Comparison of ENCODE assay signal across 8 mouse cellular contexts in genomic region chr9:122922436-122922835, GRCm38 (mm10). TPM values are rescaled to one million over a fixed set of nuclear protein-coding genes. Genes with fewer than 3 reads are reported as not detected.
A peak's percentile ranks its signal among the peaks of the same experiment; 100 is the strongest.
DNase-seq lines count a peak whose midpoint lies in the region; ATAC-seq lines count a peak whose summit lies in the region.

No protein-coding gene starts in this region.

- peak overlapping the region; percentile 75 for H3K4me3 ChIP-seq in lung, embryonic 16.5 days (ENCODE audit: low read length)
- peak overlapping the region; percentile 66 for H3K4me3 ChIP-seq in forebrain, embryonic 16.5 days (replicated peaks; ENCODE audit: low read length)
- peak overlapping the region; percentile 78 for H3K4me3 ChIP-seq in limb, embryonic 15.5 days
- H3K4me3 ChIP-seq in stomach, embryonic 15.5 days (replicated peaks) = peak overlapping the region; percentile 75

- WGBS in lung, embryonic 16.5 days = 22% methylated on average over 3 of the region's 3 CpGs
- 20% methylated on average over 3 of the region's 3 CpGs for WGBS in forebrain, embryonic 16.5 days
- WGBS in limb, embryonic 15.5 days = 25% methylated on average over 3 of the region's 3 CpGs
- 27% methylated on average over 3 of the region's 3 CpGs for WGBS in stomach, embryonic 15.5 days

- peak overlapping the region; percentile 96 for H3K9ac ChIP-seq in lung, embryonic 16.5 days (ENCODE audit: low read length)
- peak overlapping the region; percentile 88 for H3K9ac ChIP-seq in forebrain, embryonic 16.5 days (replicated peaks; ENCODE audit: low read depth, low read length)
- no peak overlapping the region for H3K9ac ChIP-seq in limb, embryonic 15.5 days
- no peak overlapping the region for H3K9ac ChIP-seq in stomach, embryonic 15.5 days

- H3K4me1 ChIP-seq in lung, embryonic 16.5 days (replicated peaks; ENCODE audit: control insufficient read depth, insufficient read depth, low read length) = peaks cover 4% of the 10 kb centered on the region; the same call in 1 of the 2 replicates
- H3K4me1 ChIP-seq in forebrain, embryonic 16.5 days (replicated peaks; ENCODE audit: control insufficient read depth, insufficient read depth, low read length) = peaks cover 5% of the 10 kb centered on the region
- H3K4me1 ChIP-seq in limb, embryonic 15.5 days = peaks cover 7% of the 10 kb centered on the region; the same call in 1 of the 2 replicates
- peaks cover 3% of the 10 kb centered on the region; the same call in 1 of the 2 replicates for H3K4me1 ChIP-seq in stomach, embryonic 15.5 days

- no peak for DNase-seq in lung, postnatal 14 days
- no peak for DNase-seq in adrenal gland, adult 8-10 months
- DNase-seq in c-Kit-positive CD71-positive TER-119-positive erythroid progenitor cells, embryonic 14.5 days (ENCODE audit: low spot score) = no peak
- DNase-seq in frontal cortex, postnatal 14 days (ENCODE audit: low spot score in 2 of 2) = no peak

- H3K27ac ChIP-seq in lung, embryonic 16.5 days (ENCODE audit: low read length) = no peak overlapping the region
- H3K27ac ChIP-seq in forebrain, embryonic 16.5 days (ENCODE audit: low read length) = no peak overlapping the region
- no peak overlapping the region; the same call in 1 of the 2 replicates for H3K27ac ChIP-seq in limb, embryonic 15.5 days
- no peak overlapping the region for H3K27ac ChIP-seq in stomach, embryonic 15.5 days

- no peaks in the 10 kb centered on the region for H3K9me3 ChIP-seq in lung, embryonic 16.5 days (ENCODE audit: control insufficient read depth, low read length)
- no peaks in the 10 kb centered on the region for H3K9me3 ChIP-seq in forebrain, embryonic 16.5 days (ENCODE audit: control insufficient read depth, low read length)
- H3K9me3 ChIP-seq in limb, embryonic 15.5 days = no peaks in the 10 kb centered on the region
- H3K9me3 ChIP-seq in stomach, embryonic 15.5 days = no peaks in the 10 kb centered on the region

- ATAC-seq in lung, embryonic 16.5 days (ENCODE audit: low read depth) = no peak
- ATAC-seq in forebrain, embryonic 16.5 days = peak; percentile 22
- no peak for ATAC-seq in limb, embryonic 15.5 days (ENCODE audit: insufficient number of reproducible peaks, low FRiP score, low TSS enrichment, low read depth)
- no peak for ATAC-seq in stomach, embryonic 15.5 days (ENCODE audit: insufficient read depth, low FRiP score, low read depth)

- H3K4me2 ChIP-seq in lung, embryonic 16.5 days (ENCODE audit: low read depth, low read length) = peak overlapping the region; percentile 66
- H3K4me2 ChIP-seq in forebrain, embryonic 16.5 days (ENCODE audit: low read length) = peak overlapping the region; percentile 60
- H3K4me2 ChIP-seq in limb, embryonic 15.5 days = peak overlapping the region; percentile 59
- H3K4me2 ChIP-seq in stomach, embryonic 15.5 days = peak overlapping the region; percentile 71

- H3K36me3 ChIP-seq in lung, embryonic 16.5 days (ENCODE audit: control insufficient read depth, insufficient read depth, low read length) = peaks cover 25% of the 10 kb centered on the region
- H3K36me3 ChIP-seq in forebrain, embryonic 16.5 days (ENCODE audit: control insufficient read depth, insufficient read depth) = peaks cover 25% of the 10 kb centered on the region
- H3K36me3 ChIP-seq in limb, embryonic 15.5 days = peaks cover 27% of the 10 kb centered on the region
- H3K36me3 ChIP-seq in stomach, embryonic 15.5 days = peaks cover 24% of the 10 kb centered on the region

- no peaks in the 10 kb centered on the region for H3K27me3 ChIP-seq in lung, embryonic 16.5 days (ENCODE audit: control insufficient read depth, insufficient read depth, low read depth, low read length)
- no peaks in the 10 kb centered on the region for H3K27me3 ChIP-seq in forebrain, embryonic 16.5 days (replicated peaks; ENCODE audit: control insufficient read depth, insufficient read depth, low read length)
- no peaks in the 10 kb centered on the region for H3K27me3 ChIP-seq in limb, embryonic 15.5 days
- H3K27me3 ChIP-seq in stomach, embryonic 15.5 days (replicated peaks) = no peaks in the 10 kb centered on the region

RNA-seq across cellular contexts. Expression of gene Zfp105, which starts 0.4 kb away (rescaled TPM):
- 17.2 and 19.5 TPM in 2 replicates for polyA plus RNA-seq in lung, embryonic 16.5 days (2015; fragmentation: Nextera tagmentation; extraction: Ambion mirVana)
- 20.8 and 23.1 TPM in 2 replicates for polyA plus RNA-seq in forebrain, embryonic 16.5 days (2015; fragmentation: Nextera tagmentation; extraction: Ambion mirVana)
- polyA plus RNA-seq in limb, embryonic 15.5 days (2015; fragmentation: Nextera tagmentation; extraction: Ambion mirVana) = 16.7 and 17.0 TPM in 2 replicates
- polyA plus RNA-seq in stomach, embryonic 15.5 days (2015; fragmentation: Nextera tagmentation; extraction: Ambion mirVana) = 15.0 and 15.1 TPM in 2 replicates
- 1 to 10 TPM; 5.5 to 8.5 (median 7.2) TPM for total RNA-seq in adrenal gland, adult 8-10 months (2022)

RNA-seq across cellular contexts. Expression of gene 1110059G10Rik, which starts 28.4 kb away (rescaled TPM):
- polyA plus RNA-seq in lung, embryonic 16.5 days (2015; fragmentation: Nextera tagmentation; extraction: Ambion mirVana) = 29.6 and 34.6 TPM in 2 replicates
- 32.9 and 34.0 TPM in 2 replicates for polyA plus RNA-seq in forebrain, embryonic 16.5 days (2015; fragmentation: Nextera tagmentation; extraction: Ambion mirVana)
- 25.5 and 29.9 TPM in 2 replicates for polyA plus RNA-seq in limb, embryonic 15.5 days (2015; fragmentation: Nextera tagmentation; extraction: Ambion mirVana)
- 29.8 and 33.1 TPM in 2 replicates for polyA plus RNA-seq in stomach, embryonic 15.5 days (2015; fragmentation: Nextera tagmentation; extraction: Ambion mirVana)
- total RNA-seq in adrenal gland, adult 8-10 months (2022) = 10 to 100 TPM; 18.3 to 28.4 (median 23.0) TPM

RNA-seq across cellular contexts. Expression of gene Kif15, which starts 28.4 kb away (rescaled TPM):
- 54.3 and 55.6 TPM in 2 replicates for polyA plus RNA-seq in lung, embryonic 16.5 days (2015; fragmentation: Nextera tagmentation; extraction: Ambion mirVana)
- polyA plus RNA-seq in forebrain, embryonic 16.5 days (2015; fragmentation: Nextera tagmentation; extraction: Ambion mirVana) = 26.1 and 26.8 TPM in 2 replicates
- polyA plus RNA-seq in limb, embryonic 15.5 days (2015; fragmentation: Nextera tagmentation; extraction: Ambion mirVana) = 38.7 and 41.9 TPM in 2 replicates
- 51.7 and 53.9 TPM in 2 replicates for polyA plus RNA-seq in stomach, embryonic 15.5 days (2015; fragmentation: Nextera tagmentation; extraction: Ambion mirVana)
- 1 to 10 TPM; 1.3 to 2.1 (median 1.7) TPM for total RNA-seq in adrenal gland, adult 8-10 months (2022)

RNA-seq across cellular contexts. Expression of gene Zkscan7, which starts 37.0 kb away (rescaled TPM):
- polyA plus RNA-seq in lung, embryonic 16.5 days (2015; fragmentation: Nextera tagmentation; extraction: Ambion mirVana) = 5.3 and 6.0 TPM in 2 replicates
- 3.2 and 5.8 TPM in 2 replicates for polyA plus RNA-seq in forebrain, embryonic 16.5 days (2015; fragmentation: Nextera tagmentation; extraction: Ambion mirVana)
- 4.1 and 5.8 TPM in 2 replicates for polyA plus RNA-seq in limb, embryonic 15.5 days (2015; fragmentation: Nextera tagmentation; extraction: Ambion mirVana)
- polyA plus RNA-seq in stomach, embryonic 15.5 days (2015; fragmentation: Nextera tagmentation; extraction: Ambion mirVana) = 4.0 and 4.6 TPM in 2 replicates
- total RNA-seq in adrenal gland, adult 8-10 months (2022) = 10 to 100 TPM in 3 of 4 experiments, 1 to 10 TPM in 1; 8.3 to 12.8 (median 11.1) TPM

RNA-seq across cellular contexts. Expression of gene Zfp445, which starts 56.6 kb away (rescaled TPM):
- 79.4 and 80.6 TPM in 2 replicates for polyA plus RNA-seq in lung, embryonic 16.5 days (2015; fragmentation: Nextera tagmentation; extraction: Ambion mirVana)
- polyA plus RNA-seq in forebrain, embryonic 16.5 days (2015; fragmentation: Nextera tagmentation; extraction: Ambion mirVana) = 132 and 142 TPM in 2 replicates
- 59.7 and 66.5 TPM in 2 replicates for polyA plus RNA-seq in limb, embryonic 15.5 days (2015; fragmentation: Nextera tagmentation; extraction: Ambion mirVana)
- 54.9 and 56.1 TPM in 2 replicates for polyA plus RNA-seq in stomach, embryonic 15.5 days (2015; fragmentation: Nextera tagmentation; extraction: Ambion mirVana)
- 100 to 1,000 TPM; 132 to 160 (median 142) TPM for total RNA-seq in adrenal gland, adult 8-10 months (2022)

Comparison
In these comparisons a context has a peak if more than half of its experiments do, and no peak if none do; other contexts are left out.
1. H3K9ac ChIP-seq: peak in lung, embryonic 16.5 days (single experiment) and forebrain, embryonic 16.5 days (single experiment); none in limb, embryonic 15.5 days (single experiment) and stomach, embryonic 15.5 days (single experiment).
2. Peak in every context shown above with its lines, with median percentiles within 50 percentile points of each other: H3K4me2 ChIP-seq and H3K4me3 ChIP-seq.